In the genomic region with DNA sequence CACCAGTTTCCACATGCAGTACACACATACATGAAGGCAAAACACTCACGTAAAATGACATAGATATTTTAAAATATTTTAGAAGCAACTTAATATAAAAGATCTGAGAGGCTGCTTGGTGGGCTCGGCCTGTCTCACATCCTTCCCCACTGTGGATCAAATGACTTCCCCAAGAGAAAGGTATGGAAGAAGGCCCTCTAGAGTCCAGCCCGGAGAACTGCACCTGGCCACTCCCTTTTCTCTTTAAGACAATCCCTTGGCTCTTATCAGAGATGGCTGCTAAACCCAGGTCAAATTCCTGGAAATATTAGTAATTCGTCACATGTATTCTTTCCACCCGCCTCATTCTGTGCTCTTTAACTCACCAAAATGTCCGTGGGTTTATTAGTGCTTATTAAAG, we compare ENCODE assay signal across 40 mouse cellular contexts. TPM values are rescaled to one million over a fixed set of nuclear protein-coding genes. Genes with fewer than 3 reads are reported as not detected.
DNase-seq lines count a peak whose midpoint lies in the region; ATAC-seq and TF ChIP-seq lines count a peak whose summit lies in the region.
"Had no signal": no experiment of that assay in that cellular context is flagged by ENCODE, and none has a peak within 500 bp of the region (broad histone marks: within the 10 kb centered on the region; RNA-seq: fewer than 3 reads in every experiment).

No protein-coding gene starts in this region.

- H3K27me3 ChIP-seq in E14TG2a.4 (ENCODE audit: insufficient read depth, low read length), result peaks cover 14% of the 10 kb centered on the region
- no peaks in the 10 kb centered on the region for H3K27me3 ChIP-seq in small intestine, adult 2 months (ENCODE audit: control insufficient read depth, insufficient read depth, low read length)
- H3K27me3 ChIP-seq in hindbrain, postnatal 0 days (ENCODE audit: insufficient read depth, low read length), result no peaks in the 10 kb centered on the region
- H3K27me3 ChIP-seq: limb, embryonic 13.5 days; midbrain, embryonic 15.5 days; neural tube, embryonic 15.5 days had no signal

- no peak for ATAC-seq in hindbrain, postnatal 0 days
- ATAC-seq: inflammation-experienced regulatory T-cells, adult 6 months; midbrain, embryonic 15.5 days had no signal

- H3K9ac ChIP-seq in hindbrain, postnatal 0 days (replicated peaks; ENCODE audit: low read length), result no peak overlapping the region
- H3K9ac ChIP-seq: forebrain, postnatal 0 days; hindbrain, embryonic 14.5 days; limb, embryonic 13.5 days; midbrain, embryonic 15.5 days; neural tube, embryonic 15.5 days had no signal

- H3K36me3 ChIP-seq in E14TG2a.4 (ENCODE audit: insufficient read depth, low read length), result no peaks in the 10 kb centered on the region
- H3K36me3 ChIP-seq in small intestine, adult 2 months (ENCODE audit: control insufficient read depth, insufficient read depth, low read length), result no peaks in the 10 kb centered on the region
- no peaks in the 10 kb centered on the region for H3K36me3 ChIP-seq in hindbrain, postnatal 0 days (ENCODE audit: insufficient read depth, low read length)
- H3K36me3 ChIP-seq: heart, embryonic 13.5 days; limb, embryonic 13.5 days; midbrain, embryonic 10.5 days; midbrain, embryonic 15.5 days; neural tube, embryonic 15.5 days had no signal

- WGBS in small intestine, adult 2 months, result 46% methylated on average over 6 of the region's 6 CpGs
- WGBS in hindbrain, postnatal 0 days, result 72% methylated on average over 6 of the region's 6 CpGs

- H3K9me3 ChIP-seq in E14TG2a.4 (ENCODE audit: low read length), result peaks cover 4% of the 10 kb centered on the region
- no peaks in the 10 kb centered on the region for H3K9me3 ChIP-seq in hindbrain, postnatal 0 days (ENCODE audit: low read length)
- H3K9me3 ChIP-seq: heart, embryonic 13.5 days; limb, embryonic 13.5 days; midbrain, embryonic 10.5 days; midbrain, embryonic 15.5 days; neural tube, embryonic 15.5 days had no signal

- peak; percentile 66 for TF ChIP-seq CTCF in E14TG2a.4 (conservative IDR thresholded peaks at IDR 0.05; ENCODE audit: low read length)
- peak; percentile 61; the same call in 1 of the 2 replicates for TF ChIP-seq CTCF in small intestine, adult 2 months (IDR thresholded peaks at IDR 0.05; ENCODE audit: extremely low read depth, insufficient read length, insufficient replicate concordance, low read depth, low read length)
- TF ChIP-seq CTCF in hindbrain, postnatal 0 days (IDR thresholded peaks at IDR 0.05; ENCODE audit: low read depth), result no peak

- no peak overlapping the region for H3K4me2 ChIP-seq in hindbrain, postnatal 0 days (ENCODE audit: low read depth, low read length)

- TF ChIP-seq POLR2A in small intestine, adult 2 months (IDR thresholded peaks at IDR 0.05; ENCODE audit: low read depth, low read length), result no peak

- DNase-seq in 416B (ENCODE audit: low read depth) (peak; percentile 41), R1 (ENCODE audit: low read depth, low spot score) (peak; percentile 74)
- DNase-seq in right cerebral cortex, postnatal 4 days, result no peak
- DNase-seq in layer of hippocampus, adult 9-10 months (ENCODE audit: low spot score), result no peak
- DNase-seq in hindbrain, postnatal 0 days (ENCODE audit: low spot score), result no peak
- DNase-seq: adrenal gland, postnatal 10 days; cerebellum, adult 18-20 months; cerebellum, postnatal 14 days; forebrain, postnatal 0 days; heart, postnatal 10 days; kidney, adult 8-10 months; kidney, postnatal 10 days; retina, postnatal 1 day; right cerebral cortex, postnatal 14 days; thymus, adult 2 months; thymus, postnatal 36 days had no signal

- peak overlapping the region; percentile 18; the same call in 1 of the 2 replicates for H3K27ac ChIP-seq in small intestine, adult 2 months (ENCODE audit: insufficient read depth, low read depth, low read length)
- H3K27ac ChIP-seq in hindbrain, postnatal 0 days, result no peak overlapping the region
- H3K27ac ChIP-seq: heart, embryonic 13.5 days; hindbrain, embryonic 14.5 days; limb, embryonic 13.5 days; midbrain, embryonic 15.5 days; neural tube, embryonic 15.5 days had no signal

- no peak overlapping the region for H3K4me3 ChIP-seq in E14TG2a.4 (replicated peaks; ENCODE audit: low read length)
- H3K4me3 ChIP-seq in small intestine, adult 2 months (ENCODE audit: low read depth, low read length), result no peak overlapping the region
- H3K4me3 ChIP-seq in hindbrain, postnatal 0 days (ENCODE audit: low read length), result no peak overlapping the region
- H3K4me3 ChIP-seq: erythroblast, embryonic 14.5 days had no signal

- peaks cover 33% of the 10 kb centered on the region for H3K4me1 ChIP-seq in E14TG2a.4 (replicated peaks; ENCODE audit: low read depth, low read length)
- peaks cover 25% of the 10 kb centered on the region for H3K4me1 ChIP-seq in small intestine, adult 2 months (ENCODE audit: control insufficient read depth, insufficient read depth, insufficient read length, low read length)
- no peaks in the 10 kb centered on the region for H3K4me1 ChIP-seq in hindbrain, postnatal 0 days (ENCODE audit: insufficient read depth, low read length)
- H3K4me1 ChIP-seq: midbrain, embryonic 15.5 days had no signal

RNA-seq across cellular contexts. Expression of a gene that starts 0.9 kb away (rescaled TPM):
- 165 and 177 TPM in 2 replicates for polyA plus RNA-seq in small intestine, adult 2 months (2012; rRNA removed)
- 1.5 and 2.9 TPM in 2 replicates for total RNA-seq in hindbrain, postnatal 0 days (2014; rRNA removed)
- 2.7 and 3.0 TPM in 2 replicates for polyA plus RNA-seq in hindbrain, postnatal 0 days (2015; fragmentation: Nextera tagmentation; extraction: Ambion mirVana)
- total RNA-seq: gastrocnemius, adult 8-10 months; hematopoietic stem cell, adult 5-6 weeks had no signal
- polyA plus RNA-seq: erythroblast, embryonic 14.5 days; inflammation-experienced regulatory T-cells, adult 6 months had no signal

RNA-seq across cellular contexts. Expression of a gene that starts 30.6 kb away (rescaled TPM):
- 47.2 and 68.9 TPM in 2 replicates for polyA plus RNA-seq in small intestine, adult 2 months (2012; rRNA removed)
- total RNA-seq in hindbrain, postnatal 0 days (2014; rRNA removed), result not detected in 2 replicates
- not detected in 2 replicates for polyA plus RNA-seq in hindbrain, postnatal 0 days (2015; fragmentation: Nextera tagmentation; extraction: Ambion mirVana)
- total RNA-seq: adrenal gland, postnatal 10 days; forebrain, postnatal 0 days; gastrocnemius, adult 8-10 months; heart, adult 8-10 months; heart, postnatal 10 days; hematopoietic stem cell, adult 5-6 weeks; layer of hippocampus, postnatal 10 days; left cerebral cortex, adult 8-10 months; left cerebral cortex, postnatal 36 days had no signal
- polyA plus RNA-seq: cortical plate, adult 2 months; embryonic facial prominence, embryonic 14.5 days; erythroblast, embryonic 14.5 days; forebrain, embryonic 11.5 days; forebrain, postnatal 0 days; gonadal fat pad, adult 2 months; heart, embryonic 13.5 days; hindbrain, embryonic 14.5 days; inflammation-experienced regulatory T-cells, adult 6 months; limb, embryonic 13.5 days; liver, embryonic 11.5 days; lung, embryonic 16.5 days; macrophage; midbrain, embryonic 10.5 days; midbrain, embryonic 15.5 days; neural tube, embryonic 15.5 days; spleen, adult 2 months had no signal

RNA-seq across cellular contexts. Expression of a gene that starts 31.0 kb away (rescaled TPM):
- 2.6 and 3.5 TPM in 2 replicates for polyA plus RNA-seq in small intestine, adult 2 months (2012; rRNA removed)
- total RNA-seq in hindbrain, postnatal 0 days (2014; rRNA removed), result 4.9 and 5.4 TPM in 2 replicates
- polyA plus RNA-seq in hindbrain, postnatal 0 days (2015; fragmentation: Nextera tagmentation; extraction: Ambion mirVana), result 0.52 and 0.74 TPM in 2 replicates

Comparison
In these comparisons a context has a peak if more than half of its experiments do, and no peak if none do; other contexts are left out.
1. DNase-seq: peak in 416B (single experiment) and R1 (single experiment); none in right cerebral cortex, postnatal 4 days (single experiment), layer of hippocampus, adult 9-10 months (single experiment) and hindbrain, postnatal 0 days (single experiment).
2. RNA of a gene that starts 0.9 kb away (polyA plus RNA-seq): 165 to 177 TPM in small intestine, adult 2 months; 2.7 to 3.0 TPM in hindbrain, postnatal 0 days; every median in the first group is over 10 times any median in the second.
3. RNA of a gene that starts 30.6 kb away (polyA plus RNA-seq): 47.2 to 68.9 TPM in small intestine, adult 2 months; not detected in hindbrain, postnatal 0 days; every median in the first group is over 10 times any median in the second.